Mouse (Mus musculus) liver, embryonic 16.5 days (tissue): Measurements from ENCODE around the gene Jpt1. TPM values are rescaled to one million over a fixed set of nuclear protein-coding genes. Genes with fewer than 3 reads are reported as not detected.
"Not testable (repeated sequence)": the region's sequence is repeated elsewhere in the genome, so short reads cannot be mapped to it uniquely, and the experiment has no call there.

Experiments
- ATAC-seq: fragments of 200-750 bp; cut with Nextera tagmentation; 2 replicates; pipeline ENCODE4 v1.8.0; 2017; ENCODE audit warnings: low read depth, mild to moderate bottlenecking, moderate number of reproducible peaks, moderate library complexity
- H3K27ac ChIP-seq: fragments of 300-500 bp; sonication (generic); 2 replicates; pipeline ENCODE4 v1.5.1; 2014; ENCODE audit warnings: mild to moderate bottlenecking, low read length
- H3K27me3 ChIP-seq: fragments of 300-500 bp; sonication (generic); 2 replicates; pipeline ENCODE4 v1.6.1; 2014; ENCODE audit warnings: low read depth, low read length, mixed read lengths; ENCODE audit not compliant: control insufficient read depth, insufficient read depth
- H3K36me3 ChIP-seq: fragments of 300-500 bp; sonication (generic); 2 replicates; pipeline ENCODE4 v1.6.1; 2014; ENCODE audit warnings: mild to moderate bottlenecking; ENCODE audit not compliant: control insufficient read depth, insufficient read depth
- H3K4me1 ChIP-seq: fragments of 300-500 bp; sonication (generic); 2 replicates; pipeline ENCODE4 v1.6.1; 2014; ENCODE audit warnings: low read depth, low read length, mixed read lengths; ENCODE audit not compliant: control insufficient read depth
- H3K4me2 ChIP-seq: fragments of 300-500 bp; sonication (generic); 2 replicates; pipeline ENCODE4 v1.6.1; 2014; ENCODE audit warnings: low read depth, low read length, mixed read lengths
- H3K4me3 ChIP-seq: fragments of 300-500 bp; sonication (generic); 2 replicates; pipeline ENCODE4 v1.5.1; 2014; ENCODE audit warnings: low read depth, mild to moderate bottlenecking, low read length
- H3K9ac ChIP-seq: fragments of 300-500 bp; sonication (generic); 2 replicates; pipeline ENCODE4 v1.6.1; 2014; ENCODE audit warnings: low read depth, low read length
- H3K9me3 ChIP-seq: fragments of 300-500 bp; sonication (generic); replicated peaks from 2 replicates; pipeline ENCODE4 v1.6.1; 2016; ENCODE audit warnings: low read length; ENCODE audit not compliant: control insufficient read depth
- WGBS: fragments of 180-500 bp; shearing (Covaris S2); extraction: QIAGEN DNeasy Blood & Tissue Kit; methylation state at CpG from one replicate; pipeline ENCODE4 v1.1.7; 2014; ENCODE audit not compliant: insufficient replicate concordance; 5-methylcytosine and 5-hydroxymethylcytosine counted together
- polyA plus RNA-seq: library from polyadenylated mRNA; unstranded; fragments of >200 nt; fragmentation: Nextera tagmentation; extraction: Ambion mirVana; gene quantifications from 2 replicates; pipeline ENCODE4 v1.2.1, GENCODE M21; 2015

Gene Jpt1
- polyA plus RNA-seq, 1 experiment from 2014 or later = 190 TPM

DNA sequence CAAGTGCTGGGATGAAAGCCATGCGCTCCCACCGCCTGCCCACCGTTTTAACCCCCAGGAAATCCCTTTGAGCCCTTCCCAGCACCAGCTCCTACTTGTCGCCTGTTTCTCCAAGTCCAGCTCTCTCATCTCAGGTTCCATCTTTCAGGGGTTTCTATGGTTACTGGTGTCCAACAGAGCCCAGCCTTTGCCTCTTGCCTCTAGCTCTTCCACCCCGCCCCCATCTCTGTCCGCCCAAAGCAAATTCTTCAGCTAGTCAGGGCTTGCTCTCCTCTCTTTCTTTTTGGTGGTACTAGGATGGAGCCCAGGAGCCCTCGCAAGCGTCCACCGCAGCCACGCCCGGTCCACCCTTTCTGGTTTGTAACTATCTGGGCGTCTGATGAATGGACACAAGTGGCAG is 29.0 kb downstream of the Jpt1 start:
- no peak overlapping the region for H3K27ac ChIP-seq
- H3K9ac ChIP-seq = no peak overlapping the region
- H3K4me3 ChIP-seq = no peak overlapping the region
- H3K9me3 ChIP-seq = no peaks in the 10 kb centered on the region
- H3K36me3 ChIP-seq = 0 out of 2 replicates have a peak, but pooled peaks cover 2% of the 10 kb centered on the region
- 80% methylated on average over 12 of the region's 12 CpGs for WGBS
- no peaks in the 10 kb centered on the region for H3K27me3 ChIP-seq
- no peak for ATAC-seq
- no peak overlapping the region for H3K4me2 ChIP-seq
- H3K4me1 ChIP-seq = no peaks in the 10 kb centered on the region

DNA sequence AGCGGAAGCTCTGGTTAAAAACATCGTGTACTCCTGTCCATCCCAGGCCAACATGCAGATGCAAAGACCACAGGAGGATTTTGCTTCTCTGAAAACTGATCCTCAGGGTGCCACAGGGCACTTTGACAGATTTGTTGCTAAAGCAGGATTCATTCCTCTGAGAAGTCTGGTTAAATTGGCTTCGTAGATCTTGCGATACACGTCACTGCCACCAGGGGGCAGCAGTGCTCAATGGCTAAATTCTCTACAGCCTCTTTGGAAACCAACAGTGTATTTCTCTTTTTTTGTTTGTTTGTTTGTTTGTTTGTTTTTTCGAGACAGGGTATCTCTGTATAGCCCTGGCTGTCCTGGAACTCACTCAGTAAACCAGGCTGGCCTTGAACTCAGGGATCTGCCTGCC is 30.5 kb downstream of the Jpt1 start:
- no peak overlapping the region for H3K4me2 ChIP-seq
- no peaks in the 10 kb centered on the region for H3K27me3 ChIP-seq
- no peaks in the 10 kb centered on the region for H3K36me3 ChIP-seq
- no peaks in the 10 kb centered on the region for H3K4me1 ChIP-seq
- no peak overlapping the region for H3K4me3 ChIP-seq
- no peak overlapping the region for H3K9ac ChIP-seq
- 16% methylated on average over 6 of the region's 6 CpGs for WGBS
- no peak for ATAC-seq
- no peak overlapping the region for H3K27ac ChIP-seq
- no peaks in the 10 kb centered on the region for H3K9me3 ChIP-seq

DNA sequence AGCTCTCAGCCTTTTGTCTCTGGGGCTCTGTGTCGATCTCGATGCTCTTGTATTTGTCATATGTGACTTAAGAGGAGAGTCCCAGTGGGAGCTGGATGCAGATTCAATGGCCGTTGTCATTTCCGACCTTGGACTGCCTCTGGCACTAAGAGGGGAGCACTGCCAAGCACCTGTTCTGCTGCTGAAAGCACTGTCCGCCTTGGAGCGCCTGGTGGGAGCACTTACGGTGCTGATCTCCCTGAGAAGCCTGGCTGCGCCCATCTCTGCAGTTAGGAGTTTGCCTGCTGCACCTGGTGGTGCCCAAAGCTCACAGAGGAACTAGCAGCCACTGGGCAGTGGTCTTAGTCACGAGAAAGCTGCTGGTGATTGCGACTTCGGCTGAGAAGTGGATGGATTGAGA is 30.9 kb downstream of the Jpt1 start:
- Histone ChIP-seq H3K4me3 (no peak overlapping the region), H3K4me1 (no peaks in the 10 kb centered on the region; the same call in 1 of the 2 replicates), H3K27ac (no peak overlapping the region), H3K9me3 (no peaks in the 10 kb centered on the region), H3K9ac (no peak overlapping the region), H3K36me3 (no peaks in the 10 kb centered on the region), H3K27me3 (no peaks in the 10 kb centered on the region), H3K4me2 (no peak overlapping the region)
- ATAC-seq = no peak
- WGBS = 68% methylated on average over 11 of the region's 11 CpGs

DNA sequence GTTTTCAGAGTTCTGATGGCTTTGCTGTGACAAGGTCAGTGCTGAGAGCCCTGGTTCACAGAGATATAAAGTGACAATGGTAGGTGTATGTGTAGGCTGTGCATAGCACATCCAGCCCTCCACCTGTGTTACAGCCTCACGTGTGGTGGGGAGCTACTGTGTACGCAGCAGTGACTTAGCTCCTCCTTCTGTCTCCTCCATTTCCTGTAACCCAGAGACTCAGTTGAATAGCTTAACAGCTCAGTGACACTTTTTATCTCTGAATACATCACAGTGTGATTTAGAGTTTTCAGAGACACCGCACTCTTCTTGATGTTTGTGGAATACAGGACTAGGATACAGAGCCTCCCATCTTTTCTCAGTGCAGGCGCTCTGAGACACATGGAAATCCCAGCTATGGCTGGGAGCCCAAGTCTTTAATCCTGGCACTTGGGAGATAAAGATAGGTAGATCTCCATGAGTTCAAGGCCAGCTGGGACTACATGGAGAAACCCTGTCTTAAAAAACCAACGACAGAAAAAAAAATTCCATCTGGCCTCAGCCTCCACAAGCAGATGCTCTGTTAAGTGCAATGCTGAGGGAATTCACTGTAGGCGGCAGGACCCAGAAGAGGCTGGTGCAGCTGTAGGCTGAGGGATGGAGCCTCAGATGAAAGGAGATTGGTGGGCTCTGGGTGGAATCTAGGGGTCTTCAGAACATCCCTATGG is 32.5 kb downstream of the Jpt1 start:
- 64% methylated on average over 6 of the region's 6 CpGs for WGBS
- Histone ChIP-seq H3K27ac (no peak overlapping the region), H3K27me3 (no peaks in the 10 kb centered on the region), H3K4me1 (peaks cover 4% of the 10 kb centered on the region), H3K4me2 (no peak overlapping the region), H3K4me3 (no peak overlapping the region), H3K9ac (no peak overlapping the region), H3K36me3 (no peaks in the 10 kb centered on the region), H3K9me3 (no peaks in the 10 kb centered on the region)
- no peak for ATAC-seq

DNA sequence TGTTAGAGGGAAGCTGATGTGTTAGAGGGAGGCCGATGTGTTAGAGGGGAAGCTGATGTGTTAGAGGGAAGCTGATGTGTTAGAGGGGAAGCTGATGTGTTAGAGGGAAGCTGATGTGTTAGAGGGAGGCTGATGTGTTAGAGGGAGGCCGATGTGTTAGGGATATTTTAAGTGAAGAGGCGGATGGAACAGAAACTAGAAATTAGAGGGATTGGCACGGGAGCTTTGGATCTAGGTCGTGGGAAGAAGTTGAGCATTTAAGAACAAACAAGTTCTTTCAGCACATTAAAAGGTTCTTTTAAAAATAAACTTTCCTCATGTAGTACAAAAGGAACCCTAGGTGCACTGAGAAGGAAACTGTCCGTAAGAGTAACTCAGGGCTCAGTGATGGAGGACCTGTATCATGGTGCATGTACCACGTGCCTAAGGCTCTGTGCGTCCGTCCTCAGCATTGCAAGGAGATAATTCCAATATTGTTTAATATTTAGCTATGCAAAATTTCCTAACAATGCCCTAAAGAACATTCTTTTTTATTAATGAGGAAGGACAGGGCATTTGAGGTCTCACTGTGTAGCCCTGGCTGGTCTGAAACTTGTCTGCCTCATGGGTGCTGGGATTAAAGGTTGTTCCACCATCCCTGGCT is 35.8 kb downstream of the Jpt1 start:
- Histone ChIP-seq H3K27me3 (no peaks in the 10 kb centered on the region), H3K9me3 (no peaks in the 10 kb centered on the region), H3K4me1 (peaks cover 29% of the 10 kb centered on the region), H3K27ac (no peak overlapping the region), H3K9ac (no peak overlapping the region), H3K4me2 (no peak overlapping the region), H3K4me3 (no peak overlapping the region), H3K36me3 (no peaks in the 10 kb centered on the region)
- ATAC-seq = no peak
- 59% methylated on average over 9 of the region's 9 CpGs for WGBS

DNA sequence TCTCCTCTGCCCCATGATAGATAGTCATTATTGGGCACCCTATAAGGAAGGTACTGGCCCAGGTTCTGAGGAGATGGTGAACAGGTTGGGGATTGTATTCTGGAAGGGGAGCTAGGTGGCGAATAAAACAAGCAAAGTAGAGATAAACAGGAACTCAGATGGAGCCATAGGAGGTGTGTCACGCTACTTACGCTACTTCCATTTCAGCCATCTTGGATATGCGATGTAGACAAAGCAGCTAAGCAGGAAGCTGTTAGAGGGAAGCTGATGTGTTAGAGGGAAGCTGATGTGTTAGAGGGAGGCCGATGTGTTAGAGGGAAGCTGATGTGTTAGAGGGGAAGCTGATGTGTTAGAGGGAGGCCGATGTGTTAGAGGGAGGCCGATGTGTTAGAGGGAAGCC is 36.8 kb downstream of the Jpt1 start:
- H3K9me3 ChIP-seq, H3K9ac ChIP-seq, H3K27me3 ChIP-seq, H3K4me2 ChIP-seq, ATAC-seq, H3K4me3 ChIP-seq, H3K36me3 ChIP-seq: not testable (repeated sequence)
- 40% methylated on average over 7 of the region's 7 CpGs for WGBS
- Histone ChIP-seq H3K4me1 (peaks cover 31% of the 10 kb centered on the region), H3K27ac (0 out of 2 replicates have a peak overlapping the region, but pooled peaks have one; percentile 36)

DNA sequence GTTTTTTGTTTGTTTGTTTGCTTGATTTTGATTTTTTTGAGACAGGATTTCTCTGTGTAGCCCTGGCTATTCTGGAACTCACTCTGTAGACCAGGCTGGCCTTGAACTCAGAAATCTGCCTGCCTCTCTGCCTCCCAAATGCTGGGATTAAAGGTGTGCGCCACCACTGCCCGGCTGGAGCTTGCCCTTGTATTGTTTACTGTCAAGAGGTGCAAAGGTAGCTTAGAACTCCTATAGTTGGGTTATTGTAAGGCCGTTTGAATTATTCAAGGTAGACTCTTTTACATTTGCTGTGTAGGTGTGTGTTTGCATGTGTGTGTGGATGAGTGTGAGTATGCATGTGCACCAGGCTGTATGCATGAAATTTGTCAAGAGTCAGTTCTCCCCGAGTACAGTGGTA is 37.6 kb downstream of the Jpt1 start:
- ATAC-seq, H3K9me3 ChIP-seq, H3K27ac ChIP-seq, H3K9ac ChIP-seq, H3K27me3 ChIP-seq, H3K36me3 ChIP-seq: not testable (repeated sequence)
- WGBS = 65% methylated on average over 4 of the region's 4 CpGs
- Histone ChIP-seq H3K4me2 (peak overlapping the region; percentile 95; the same call in 1 of the 2 replicates), H3K4me3 (peak overlapping the region; percentile 90), H3K4me1 (peaks cover 31% of the 10 kb centered on the region)

DNA sequence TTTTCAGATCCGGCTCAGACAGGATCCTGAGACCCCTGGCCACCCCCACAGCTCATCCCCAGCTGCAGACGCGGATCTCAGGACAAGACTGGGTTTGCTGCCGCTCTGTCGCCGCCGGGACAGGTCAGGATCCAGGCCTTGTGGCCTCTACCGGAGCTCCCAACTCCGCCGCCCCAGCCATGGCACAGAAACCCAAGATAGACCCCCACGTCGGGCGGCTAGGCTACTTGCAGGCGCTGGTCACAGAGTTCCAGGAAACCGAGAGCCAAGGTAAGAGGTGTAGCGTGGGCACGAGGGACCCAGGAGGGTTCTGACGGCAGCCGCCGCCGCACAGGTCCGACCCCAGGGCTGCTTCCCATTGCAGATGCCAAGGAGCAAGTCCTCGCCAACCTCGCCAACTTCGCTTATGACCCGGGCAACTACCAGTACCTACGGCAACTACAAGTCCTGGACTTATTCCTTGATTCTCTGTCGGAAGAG is 38.4 kb downstream of the Jpt1 start:
- Histone ChIP-seq H3K9ac (peak overlapping the region; percentile 88), H3K27ac (peak overlapping the region; percentile 57; the same call in 1 of the 2 replicates), H3K36me3 (no peaks in the 10 kb centered on the region), H3K9me3 (no peaks in the 10 kb centered on the region), H3K4me1 (peaks cover 31% of the 10 kb centered on the region), H3K4me2 (peak overlapping the region; percentile 95), H3K4me3 (peak overlapping the region; percentile 90), H3K27me3 (no peaks in the 10 kb centered on the region)
- WGBS = 1% methylated on average over 28 of the region's 28 CpGs
- peak; percentile 12 for ATAC-seq
